Mouse (Mus musculus) layer of hippocampus, adult 6 months (tissue): ENCODE measurements around the gene Vmn2r38. TPM values are rescaled to one million over a fixed set of nuclear protein-coding genes. Genes with fewer than 3 reads are reported as not detected.

Source experiments
- long read RNA-seq, 2 experiments: library from polyadenylated mRNA; unstranded; transcript quantifications; one replicate each; pipeline ENCODE4 v2.0.0; 2019 to 2020
- polyA plus RNA-seq: library from polyadenylated mRNA; unstranded; fragments of <200 nt; fragmentation: Nextera tagmentation; gene quantifications from 2 replicates; pipeline ENCODE4 v1.2.3, GENCODE M21; 2021

Gene Vmn2r38
- not detected in 2 replicates for polyA plus RNA-seq
- long read RNA-seq, experiment 1 = 0 reads
- long read RNA-seq, experiment 2 = 0 reads

DNA sequence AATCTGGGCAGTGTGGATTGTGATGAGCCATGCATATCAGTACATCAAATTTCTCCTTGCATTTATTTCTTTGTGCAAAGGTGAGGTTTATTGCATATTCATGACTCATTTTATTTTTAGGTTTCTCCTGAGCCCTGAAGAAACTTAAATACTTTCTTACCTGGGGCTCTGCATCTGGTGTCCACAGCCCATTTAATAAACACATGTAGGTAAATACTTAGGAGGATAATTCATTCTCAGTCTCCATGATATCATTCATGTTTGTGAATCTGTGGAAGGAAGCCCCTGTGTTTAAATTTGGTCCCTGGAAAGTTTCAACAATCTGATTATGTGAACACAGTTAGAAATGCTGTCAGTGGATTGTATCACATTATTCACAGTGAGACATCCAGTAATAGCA is at the start of gene Vmn2r38:
Vmn2r38 (minus strand) TSS at position 101 of the 400 bp plus-strand sequence.

DNA sequence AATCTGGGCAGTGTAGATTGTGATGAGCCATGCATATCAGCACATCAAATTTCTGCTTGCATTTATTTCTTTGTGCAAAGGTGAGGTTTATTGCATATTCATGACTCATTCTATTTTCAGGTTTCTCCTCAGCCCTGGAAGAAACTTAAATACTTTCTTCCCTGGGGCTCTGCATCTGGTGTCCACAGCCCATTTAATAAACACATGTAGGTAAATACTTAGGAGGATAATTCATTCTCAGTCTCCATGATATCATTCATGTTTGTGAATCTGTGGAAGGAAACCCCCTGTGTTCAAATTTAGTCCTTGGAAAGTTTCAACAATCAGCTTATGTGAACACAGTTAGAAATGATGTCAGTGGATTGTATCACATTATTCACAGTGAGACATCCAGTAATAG is 67.0 kb downstream of the Vmn2r38 start, which contains the start of gene Vmn2r39:
Vmn2r39 (minus strand) TSS at position 101 of the 400 bp plus-strand sequence.

Other genes with a start within 250 kb of the Vmn2r38 start
- gene Vmn2r40, start 166.4 kb downstream of the Vmn2r38 start, polyA plus RNA-seq = not detected in 2 replicates
- not detected in 2 replicates for gene Vmn2r39, start 67.1 kb downstream of the Vmn2r38 start, polyA plus RNA-seq
- not detected in 2 replicates for gene Vmn2r37, start 125.8 kb upstream of the Vmn2r38 start, polyA plus RNA-seq